Mouse (Mus musculus) stomach, postnatal 0 days (tissue): Measurements from ENCODE around the gene Tex14. TPM values are rescaled to one million over a fixed set of nuclear protein-coding genes. Genes with fewer than 3 reads are reported as not detected.

ENCODE experiments used
- ATAC-seq: fragments of 200-750 bp; cut with Nextera tagmentation; 2 replicates; pipeline ENCODE4 v1.8.0; 2017; ENCODE audit not compliant: low FRiP score, low TSS enrichment
- DNase-seq: peaks from one replicate; pipeline ENCODE4 v3.0.0-alpha.2; 2016; ENCODE audit warnings: low spot score
- H3K27ac ChIP-seq: fragments of 300-500 bp; sonication (generic); replicated peaks from 2 replicates; pipeline ENCODE4 v1.5.1; 2014; ENCODE audit warnings: mild to moderate bottlenecking, control low read depth
- H3K27me3 ChIP-seq: fragments of 300-500 bp; sonication (generic); 2 replicates; pipeline ENCODE4 v1.6.1; 2014; ENCODE audit warnings: low read length; ENCODE audit not compliant: control insufficient read depth, insufficient read depth
- H3K36me3 ChIP-seq: fragments of 300-500 bp; sonication (generic); 2 replicates; pipeline ENCODE4 v1.6.1; 2014; ENCODE audit warnings: low read length, mixed read lengths; ENCODE audit not compliant: control insufficient read depth, insufficient read depth
- H3K4me1 ChIP-seq: fragments of 300-500 bp; sonication (generic); replicated peaks from 2 replicates; pipeline ENCODE4 v1.6.1; 2014; ENCODE audit warnings: antibody characterized with exemption; ENCODE audit not compliant: control insufficient read depth, insufficient read depth
- H3K4me2 ChIP-seq: fragments of 300-500 bp; sonication (generic); replicated peaks from 2 replicates; pipeline ENCODE4 v1.6.1; 2014; ENCODE audit warnings: low read depth, mild to moderate bottlenecking, control low read depth, moderate library complexity
- H3K4me3 ChIP-seq: fragments of 300-500 bp; sonication (generic); 2 replicates; pipeline ENCODE4 v1.5.1; 2014; ENCODE audit warnings: low read depth, low read length, control low read depth
- H3K9ac ChIP-seq: fragments of 300-500 bp; sonication (generic); 2 replicates; pipeline ENCODE4 v1.6.1; 2014; ENCODE audit warnings: mild to moderate bottlenecking, low read length, control low read depth, mixed read lengths
- H3K9me3 ChIP-seq: fragments of 300-500 bp; sonication (generic); 2 replicates; pipeline ENCODE4 v1.6.1; 2016; ENCODE audit warnings: low read length; ENCODE audit not compliant: control insufficient read depth
- CTCF ChIP-seq: IDR thresholded peaks from 2 replicates; pipeline ENCODE4 v1.5.1; 2016; ENCODE audit warnings: antibody characterized with exemption, low read depth, mild to moderate bottlenecking, moderate library complexity
- EP300 ChIP-seq: optimal IDR thresholded peaks from 2 replicates; pipeline ENCODE3; 2016; ENCODE audit warnings: antibody characterized with exemption
- WGBS: fragments of 180-500 bp; shearing (Covaris S2); extraction: QIAGEN DNeasy Blood & Tissue Kit; methylation state at CpG from one replicate; pipeline ENCODE4 v1.1.7; 2014; 5-methylcytosine and 5-hydroxymethylcytosine counted together
- polyA plus RNA-seq: library from polyadenylated mRNA; unstranded; fragments of >200 nt; fragmentation: Nextera tagmentation; extraction: Ambion mirVana; gene quantifications from 2 replicates; pipeline ENCODE4 v1.2.1, GENCODE M21; 2015

The Tex14 gene
- polyA plus RNA-seq, 1 experiment from 2014 or later = 0.98 TPM

- no peak for DNase-seq
- no peak for ATAC-seq
- H3K9ac ChIP-seq = no peak overlapping the region
- no peaks in the 10 kb centered on the region for H3K9me3 ChIP-seq
- H3K4me2 ChIP-seq = no peak overlapping the region
- H3K4me1 ChIP-seq = 0 out of 2 replicates have a peak, but pooled peaks cover 5% of the 10 kb centered on the region
- TF ChIP-seq CTCF = no peak
- TF ChIP-seq EP300 = no peak
- WGBS = 81% methylated on average over 5 of the region's 5 CpGs
- no peaks in the 10 kb centered on the region for H3K36me3 ChIP-seq
- no peaks in the 10 kb centered on the region for H3K27me3 ChIP-seq
- no peak overlapping the region for H3K27ac ChIP-seq
- no peak overlapping the region for H3K4me3 ChIP-seq
These were observed 182.5 kb downstream of the Tex14 start for GRCm38 (mm10) chr11:87587211-87587874.

- H3K9me3 ChIP-seq = no peaks in the 10 kb centered on the region
- no peak overlapping the region for H3K4me3 ChIP-seq
- H3K27ac ChIP-seq = no peak overlapping the region
- no peak for ATAC-seq
- TF ChIP-seq CTCF (no peak), EP300 (no peak)
- DNase-seq = no peak
- H3K36me3 ChIP-seq = no peaks in the 10 kb centered on the region
- 89% methylated on average over 8 of the region's 8 CpGs for WGBS
- peak overlapping the region; percentile 75; the same call in 1 of the 2 replicates for H3K4me2 ChIP-seq
- 0 out of 2 replicates have a peak overlapping the region, but pooled peaks have one; percentile 8 for H3K9ac ChIP-seq
- peaks cover 5% of the 10 kb centered on the region; the same call in 1 of the 2 replicates for H3K4me1 ChIP-seq
- no peaks in the 10 kb centered on the region for H3K27me3 ChIP-seq
These were observed 184.7 kb downstream of the Tex14 start for GRCm38 (mm10) chr11:87589605-87590004.

GRCm38 (mm10) chr11:87590841-87591525 lies 186.1 kb downstream of the Tex14 start:
- no peaks in the 10 kb centered on the region for H3K9me3 ChIP-seq
- H3K4me3 ChIP-seq = peak overlapping the region; percentile 67
- TF ChIP-seq EP300 = no peak
- TF ChIP-seq CTCF = no peak
- H3K27me3 ChIP-seq = no peaks in the 10 kb centered on the region
- H3K9ac ChIP-seq = peak overlapping the region; percentile 82
- H3K4me2 ChIP-seq = peak overlapping the region; percentile 75
- peak; percentile 47 for DNase-seq
- no peak for ATAC-seq
- H3K36me3 ChIP-seq = no peaks in the 10 kb centered on the region
- WGBS = under 1% methylated on average over 25 of the region's 25 CpGs
- H3K4me1 ChIP-seq = peaks cover 8% of the 10 kb centered on the region
- H3K27ac ChIP-seq = peak overlapping the region; percentile 94

- DNase-seq (peak; percentile 99), ATAC-seq (peak; percentile 98)
- Histone ChIP-seq H3K4me1 (peaks cover 10% of the 10 kb centered on the region), H3K27me3 (no peaks in the 10 kb centered on the region), H3K27ac (peak within 1 kb of the TSS; percentile 94), H3K4me3 (peak within 1 kb of the TSS; percentile 67), H3K9me3 (no peaks in the 10 kb centered on the region), H3K36me3 (no peaks in the 10 kb centered on the region), H3K9ac (peak within 1 kb of the TSS; percentile 82), H3K4me2 (peak within 1 kb of the TSS; percentile 75)
- under 1% methylated on average over 54 of the region's 61 CpGs for WGBS
- TF ChIP-seq EP300 = no peak
- TF ChIP-seq CTCF = peak; percentile 18; the same call in 1 of the 2 replicates
These were observed 186.9 kb downstream of the Tex14 start, which contains the start of gene Mtmr4 for GRCm38 (mm10) chr11:87591526-87592353. Gene Mtmr4, plus strand, starts transcription at chr11:87592162.

DNA sequence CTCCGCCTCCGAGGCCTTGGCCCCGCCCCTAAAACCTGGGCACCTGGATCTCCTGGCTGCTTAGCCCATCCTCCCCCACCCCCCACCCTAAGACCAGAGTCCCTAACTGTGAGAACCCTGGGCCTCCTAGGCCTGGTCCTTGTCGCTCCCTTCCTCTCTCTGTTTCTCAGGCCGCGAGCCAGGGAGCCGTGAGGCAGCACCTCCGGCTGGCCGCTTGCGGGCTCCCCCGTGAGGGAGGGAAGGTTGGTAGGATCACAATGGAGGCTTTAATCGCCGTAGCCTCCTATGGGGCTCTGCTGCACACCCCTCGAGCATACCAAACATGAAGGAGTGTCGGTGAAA lies 187.5 kb downstream of the Tex14 start:
- no peaks in the 10 kb centered on the region for H3K36me3 ChIP-seq
- DNase-seq = no peak
- H3K4me2 ChIP-seq = peak overlapping the region; percentile 63
- WGBS = 0% methylated on average over 13 of the region's 15 CpGs
- H3K27me3 ChIP-seq = no peaks in the 10 kb centered on the region
- ATAC-seq = no peak
- peak; percentile 50 for TF ChIP-seq CTCF
- TF ChIP-seq EP300 = no peak
- peak overlapping the region; percentile 64 for H3K4me3 ChIP-seq
- peaks cover 10% of the 10 kb centered on the region for H3K4me1 ChIP-seq
- no peaks in the 10 kb centered on the region for H3K9me3 ChIP-seq
- H3K9ac ChIP-seq = peak overlapping the region; percentile 72
- peak overlapping the region; percentile 90 for H3K27ac ChIP-seq
